Mouse (Mus musculus) CH12.LX (cell line): ENCODE results near the gene Fmn2. TPM values are rescaled to one million over a fixed set of nuclear protein-coding genes. Genes with fewer than 3 reads are reported as not detected.

Experiments used
- DNase-seq: peaks from one replicate; pipeline ENCODE4 v3.0.0-alpha.2; 2013; ENCODE audit errors: extremely low read depth
- H3K27ac ChIP-seq: 2 replicates; pipeline ENCODE4 v1.5.1; 2012; ENCODE audit warnings: low read depth, mild to moderate bottlenecking, control low read depth, moderate library complexity; ENCODE audit not compliant: insufficient read depth
- H3K27me3 ChIP-seq: replicated peaks from 2 replicates; pipeline ENCODE3; 2012; ENCODE audit warnings: inconsistent platforms
- H3K36me3 ChIP-seq, 2 experiments: replicated peaks in 1 of 2; 2 replicates each; pipeline versions ENCODE3 to v1.6.1; 2012; ENCODE audit warnings: inconsistent platforms in 1 of 2, low read length in 1 of 2, mild to moderate bottlenecking in 1 of 2, mixed read lengths in 1 of 2, moderate library complexity in 1 of 2; ENCODE audit not compliant: control insufficient read depth in 1 of 2, insufficient read depth in 1 of 2
- H3K4me1 ChIP-seq, 2 experiments: 2 replicates each; pipeline ENCODE4 v1.6.1; 2012; ENCODE audit warnings: inconsistent platforms in 1 of 2, moderate library complexity in 1 of 2; ENCODE audit not compliant: insufficient read depth in 2 of 2, control insufficient read depth in 1 of 2
- H3K4me2 ChIP-seq: 2 replicates; pipeline ENCODE4 v1.6.1; 2012; ENCODE audit warnings: low read depth, mild to moderate bottlenecking, control low read depth; ENCODE audit not compliant: poor library complexity, insufficient read depth, severe bottlenecking
- H3K4me3 ChIP-seq, 3 experiments: fragments of 150-350 bp in 1 of 3; sonication (generic) in 1 of 3; replicated peaks in 1 of 3; 2 replicates each; pipeline versions ENCODE3 to v1.5.1; 2011 to 2012; ENCODE audit warnings: low read depth in 2 of 3, low read length in 2 of 3, mild to moderate bottlenecking in 2 of 3, moderate library complexity in 2 of 3, control low read depth in 1 of 3, improper control_type of control experiment in 1 of 3, inconsistent platforms in 1 of 3, mixed read lengths in 1 of 3; ENCODE audit not compliant: poor library complexity in 1 of 3
- H3K79me2 ChIP-seq: replicated peaks from 2 replicates; pipeline ENCODE4 v1.6.1; 2012; ENCODE audit warnings: mild to moderate bottlenecking, moderate library complexity; ENCODE audit not compliant: control insufficient read depth, poor library complexity, insufficient read depth, severe bottlenecking; ENCODE audit errors: extremely low read depth
- H3K9ac ChIP-seq: 2 replicates; pipeline ENCODE4 v1.6.1; 2012; ENCODE audit warnings: low read depth, mild to moderate bottlenecking, control low read depth, moderate library complexity; ENCODE audit not compliant: insufficient read depth
- H3K9me3 ChIP-seq: replicated peaks from 2 replicates; pipeline ENCODE3; 2012; ENCODE audit warnings: low read length, inconsistent platforms, mixed read lengths
- CHD2 ChIP-seq: IDR thresholded peaks from 2 replicates; pipeline ENCODE4 v1.6.1; 2011; ENCODE audit warnings: low read length, improper control_type of control experiment
- CTCF ChIP-seq, 2 experiments: IDR thresholded peaks in 1 of 2; conservative IDR thresholded peaks in 1 of 2; 2 replicates each; pipeline ENCODE4 v1.5.1; 2011 to 2012; ENCODE audit warnings: low read depth in 2 of 2, low read length in 2 of 2, improper control_type of control experiment in 1 of 2, inconsistent platforms in 1 of 2, mild to moderate bottlenecking in 1 of 2, moderate library complexity in 1 of 2
- HCFC1 ChIP-seq: IDR thresholded peaks from 2 replicates; pipeline ENCODE4 v1.6.1; 2012; ENCODE audit warnings: low read depth, mild to moderate bottlenecking, inconsistent platforms, low read length, improper control_type of control experiment
- JUN ChIP-seq: IDR thresholded peaks from 2 replicates; pipeline ENCODE4 v1.6.1; 2011; ENCODE audit warnings: low read depth, mild to moderate bottlenecking, low read length, improper control_type of control experiment, moderate library complexity; ENCODE audit not compliant: insufficient read depth
- JUND ChIP-seq: conservative IDR thresholded peaks from 2 replicates; pipeline ENCODE4 v1.6.1; 2011; ENCODE audit warnings: low read depth, low read length, improper control_type of control experiment
- KAT2A ChIP-seq: IDR thresholded peaks from 2 replicates; pipeline ENCODE4 v1.6.1; 2012; ENCODE audit warnings: low read length, improper control_type of control experiment, inconsistent platforms; ENCODE audit not compliant: insufficient replicate concordance
- MAX ChIP-seq: IDR thresholded peaks from 2 replicates; pipeline ENCODE4 v1.6.1; 2011; ENCODE audit warnings: low read length, improper control_type of control experiment
- MAZ ChIP-seq: IDR thresholded peaks from 2 replicates; pipeline ENCODE4 v1.6.1; 2012; ENCODE audit warnings: low read depth, mild to moderate bottlenecking, inconsistent platforms, low read length, improper control_type of control experiment, moderate library complexity
- NRF1 ChIP-seq: IDR thresholded peaks from 2 replicates; pipeline ENCODE4 v1.6.1; 2014; ENCODE audit warnings: low read depth, mild to moderate bottlenecking, inconsistent platforms, low read length, improper control_type of control experiment, moderate library complexity
- POLR2A ChIP-seq: IDR thresholded peaks from 2 replicates; pipeline ENCODE4 v1.6.1; 2011; ENCODE audit warnings: low read depth, mild to moderate bottlenecking, improper control_type of control experiment, low read length
- RAD21 ChIP-seq: IDR thresholded peaks from 2 replicates; pipeline ENCODE4 v1.6.1; 2011; ENCODE audit warnings: low read depth, mild to moderate bottlenecking, low read length, improper control_type of control experiment, moderate library complexity
- RCOR1 ChIP-seq: conservative IDR thresholded peaks from 2 replicates; pipeline ENCODE4 v1.6.1; 2012; ENCODE audit warnings: low read depth, mild to moderate bottlenecking, inconsistent platforms, low read length, improper control_type of control experiment
- SIN3A ChIP-seq: IDR thresholded peaks from 2 replicates; pipeline ENCODE4 v1.6.1; 2012; ENCODE audit warnings: low read length, improper control_type of control experiment, inconsistent platforms
- SMC3 ChIP-seq: IDR thresholded peaks from 2 replicates; pipeline ENCODE4 v1.6.1; 2011; ENCODE audit warnings: low read depth, low read length, improper control_type of control experiment
- TBP ChIP-seq: conservative IDR thresholded peaks from 2 replicates; pipeline ENCODE4 v1.6.1; 2011; ENCODE audit warnings: low read depth, low read length, improper control_type of control experiment
- USF2 ChIP-seq: conservative IDR thresholded peaks from 2 replicates; pipeline ENCODE4 v1.6.1; 2011; ENCODE audit warnings: low read depth, low read length, improper control_type of control experiment
- ZC3H11A ChIP-seq: IDR thresholded peaks from 2 replicates; pipeline ENCODE4 v1.6.1; 2012; ENCODE audit warnings: low read depth, mild to moderate bottlenecking, inconsistent platforms, low read length, improper control_type of control experiment
- ZNF384 ChIP-seq: IDR thresholded peaks from 2 replicates; pipeline ENCODE4 v1.6.1; 2012; ENCODE audit warnings: low read depth, low read length, improper control_type of control experiment, inconsistent platforms
- dilution Hi-C: fragments of 300-500 bp; cut with MboI; formaldehyde crosslinking; loops from 2 replicates; pipeline ENCODE4 v1.14.3; 2020; ENCODE audit warnings: low sequenced_read_pairs; ENCODE audit not compliant: extremely low pct_unique_long_range_greater_than_20kb, extremely low pct_ligation_motif_present
- in situ Hi-C: fragments of 300-500 bp; cut with MboI; formaldehyde crosslinking; loops from 3 replicates; pipeline ENCODE4 v1.14.3; 2019; ENCODE audit warnings: low sequenced_read_pairs, low pct_ligation_motif_present, low pct_unique_long_range_greater_than_20kb, mixed read lengths
- polyA plus RNA-seq: library from polyadenylated mRNA; unstranded; fragments of >175 nt; gene quantifications from 2 replicates; pipeline ENCODE4 v1.2.1, GENCODE M21; 2012; ENCODE audit warnings: low read depth; ENCODE audit not compliant: insufficient read length
- total RNA-seq, 2 experiments: library from RNA; depleted of rRNA; stranded (reverse); fragments of 300-350 nt in 1 of 2; fragments of >200 nt in 1 of 2; gene quantifications; 2 replicates each; pipeline ENCODE4 v1.2.3; 2012 to 2014

Fmn2 gene
- total and polyA plus RNA-seq, 3 experiments, result 0.25 to 1.6 (median 0.51) TPM

- no peak for TF ChIP-seq RCOR1
- no peak for TF ChIP-seq JUN
- no peak for TF ChIP-seq ZNF384
- no peak for TF ChIP-seq MAZ
- TF ChIP-seq SIN3A, result no peak
- no peak for TF ChIP-seq ZC3H11A
- no peak for TF ChIP-seq CTCF (conservative IDR thresholded peaks at IDR 0.05 in 1 of 2, IDR thresholded peaks at IDR 0.05 in 1 of 2; ENCODE audit: low read depth in 2 of 2, low read length in 2 of 2)
- TF ChIP-seq POLR2A, result no peak
- no peak for TF ChIP-seq MAX
- no peak for TF ChIP-seq TBP
- no peak for TF ChIP-seq USF2
- H3K79me2 ChIP-seq, result no peaks in the 10 kb centered on the region
- H3K27me3 ChIP-seq, result no peaks in the 10 kb centered on the region
- H3K4me1 ChIP-seq, result no peaks in the 10 kb centered on the region
- H3K27ac ChIP-seq, result no peak overlapping the region
- no peak for DNase-seq
- H3K4me2 ChIP-seq, result no peak overlapping the region
- H3K9ac ChIP-seq, result no peak overlapping the region
- H3K36me3 ChIP-seq, result no peaks in the 10 kb centered on the region
- no peak overlapping the region for H3K4me3 ChIP-seq
- no peaks in the 10 kb centered on the region for H3K9me3 ChIP-seq
- in situ Hi-C loops, result no loop called here
- dilution Hi-C loops, result no loop called here
These were observed 265.2 kb downstream of the Fmn2 start for GRCm38 (mm10) chr1:174766852-174767251.

GRCm38 (mm10) chr1:174771871-174772281 lies 270.3 kb downstream of the Fmn2 start:
- Histone ChIP-seq H3K36me3 (no peaks in the 10 kb centered on the region), H3K4me2 (no peak overlapping the region), H3K4me1 (no peaks in the 10 kb centered on the region), H3K27me3 (no peaks in the 10 kb centered on the region), H3K79me2 (no peaks in the 10 kb centered on the region), H3K9me3 (no peaks in the 10 kb centered on the region), H3K9ac (no peak overlapping the region), H3K27ac (no peak overlapping the region), H3K4me3 (no peak overlapping the region)
- TF ChIP-seq RAD21 (no peak), RCOR1 (no peak), CHD2 (no peak)
- dilution Hi-C loops (no loop called here), in situ Hi-C loops (no loop called here)
- no peak for DNase-seq

- no peak for DNase-seq
These were observed 279.4 kb downstream of the Fmn2 start for GRCm38 (mm10) chr1:174781037-174781436.

More at GRCm38 (mm10) chr1:174781037-174781436, 279.4 kb downstream of the Fmn2 start:
- TF ChIP-seq KAT2A, result no peak
- no peak for TF ChIP-seq HCFC1
- TF ChIP-seq NRF1, result no peak
- TF ChIP-seq SMC3, result no peak
- TF ChIP-seq JUND, result no peak
- Histone ChIP-seq H3K4me2 (no peak overlapping the region), H3K4me1 (no peaks in the 10 kb centered on the region), H3K27ac (no peak overlapping the region), H3K9ac (no peak overlapping the region), H3K4me3 (no peak overlapping the region), H3K79me2 (no peaks in the 10 kb centered on the region), H3K36me3 (no peaks in the 10 kb centered on the region), H3K9me3 (no peaks in the 10 kb centered on the region), H3K27me3 (no peaks in the 10 kb centered on the region)
- dilution Hi-C loops (no loop called here), in situ Hi-C loops (no loop called here)
